Mouse (Mus musculus) limb, embryonic 14.5 days (tissue): Measurements from ENCODE around the gene Olfr105-ps. TPM values are rescaled to one million over a fixed set of nuclear protein-coding genes. Genes with fewer than 3 reads are reported as not detected.

Experiments
- ATAC-seq: fragments of 200-750 bp; cut with Nextera tagmentation; 2 replicates; pipeline ENCODE4 v1.8.0; 2017; ENCODE audit warnings: low read depth, moderate number of reproducible peaks, moderate TSS enrichment; ENCODE audit not compliant: low FRiP score
- DNase-seq: peaks from one replicate; pipeline ENCODE4 v3.0.0-alpha.2; 2015; ENCODE audit warnings: low spot score
- H3K27ac ChIP-seq: fragments of 300-500 bp; sonication (generic); replicated peaks from 2 replicates; pipeline ENCODE4 v1.5.1; 2014; ENCODE audit warnings: low read depth, mild to moderate bottlenecking, low read length, moderate library complexity, mixed read lengths
- H3K27me3 ChIP-seq: fragments of 300-500 bp; sonication (generic); 2 replicates; pipeline ENCODE4 v1.6.1; 2014; ENCODE audit warnings: low read length, mixed read lengths; ENCODE audit not compliant: control insufficient read depth, insufficient read depth
- H3K36me3 ChIP-seq: fragments of 300-500 bp; sonication (generic); 2 replicates; pipeline ENCODE4 v1.6.1; 2014; ENCODE audit warnings: mild to moderate bottlenecking, low read length, moderate library complexity, mixed read lengths; ENCODE audit not compliant: control insufficient read depth, insufficient read depth
- H3K4me1 ChIP-seq: fragments of 300-500 bp; sonication (generic); 2 replicates; pipeline ENCODE4 v1.6.1; 2014; ENCODE audit warnings: antibody characterized with exemption, low read length, mixed read lengths; ENCODE audit not compliant: control insufficient read depth, insufficient read depth
- H3K4me2 ChIP-seq: fragments of 300-500 bp; sonication (generic); replicated peaks from 2 replicates; pipeline ENCODE4 v1.6.1; 2014; ENCODE audit warnings: low read depth, mild to moderate bottlenecking, low read length, moderate library complexity; ENCODE audit not compliant: severe bottlenecking
- H3K4me3 ChIP-seq: fragments of 300-500 bp; sonication (generic); replicated peaks from 2 replicates; pipeline ENCODE4 v1.5.1; 2014; ENCODE audit warnings: low read length
- H3K9ac ChIP-seq: fragments of 300-500 bp; sonication (generic); 2 replicates; pipeline ENCODE4 v1.6.1; 2014; ENCODE audit warnings: mild to moderate bottlenecking, low read depth, low read length, moderate library complexity; ENCODE audit not compliant: severe bottlenecking
- H3K9me3 ChIP-seq: fragments of 300-500 bp; sonication (generic); 2 replicates; pipeline ENCODE4 v1.6.1; 2016; ENCODE audit warnings: low read length; ENCODE audit not compliant: control insufficient read depth
- POLR2A ChIP-seq: fragments of 200-500 bp; IDR thresholded peaks from 2 replicates; pipeline ENCODE4 v1.8.0; 2012; ENCODE audit warnings: inconsistent platforms, mild to moderate bottlenecking, moderate library complexity, borderline replicate concordance; ENCODE audit not compliant: insufficient read depth, insufficient read length; ENCODE audit errors: extremely low read depth
- WGBS: fragments of 180-500 bp; shearing (Covaris S2); extraction: QIAGEN DNeasy Blood & Tissue Kit; methylation state at CpG from one replicate; pipeline ENCODE4 v1.1.7; 2014; 5-methylcytosine and 5-hydroxymethylcytosine counted together
- polyA plus RNA-seq, 2 experiments: library from polyadenylated mRNA; depleted of rRNA in 1 of 2; stranded (reverse) in 1 of 2; unstranded in 1 of 2; fragments of >200 nt; fragmentation: Nextera tagmentation in 1 of 2; extraction: Ambion mirVana in 1 of 2; gene quantifications; 2 replicates each; pipeline versions ENCODE4 v1.2.1 to v1.2.3; 2012 to 2014

Gene Olfr105-ps
- polyA plus RNA-seq (2012; rRNA removed) (not detected in 2 replicates), polyA plus RNA-seq (2014; fragmentation: Nextera tagmentation; extraction: Ambion mirVana) (not detected in 2 replicates)

DNA sequence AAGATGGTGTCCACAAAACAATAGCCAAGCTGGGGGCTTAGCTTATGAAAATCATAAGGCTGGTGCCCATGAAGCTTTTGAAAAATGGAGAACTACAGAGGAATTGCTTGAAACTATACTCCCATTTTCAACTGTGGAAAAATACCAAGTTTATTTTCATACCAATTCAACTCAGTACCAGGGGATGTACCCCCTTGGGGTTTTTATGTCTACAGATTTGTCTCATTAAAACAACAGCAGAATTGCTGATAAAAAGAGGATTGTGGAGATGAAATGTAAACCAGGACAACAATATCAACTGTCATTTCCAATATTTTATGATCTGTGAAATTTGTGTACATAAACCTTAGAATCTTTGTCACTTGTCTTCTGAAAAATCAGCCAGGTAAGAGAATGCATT lies at the start of gene Olfr105-ps:
Gene Olfr105-ps, plus strand, starts transcription at position 301 of the 400 bp plus-strand sequence.
- ATAC-seq, result no peak
- H3K4me2 ChIP-seq, result no peak within 1 kb of the TSS
- no peaks in the 10 kb centered on the region for H3K9me3 ChIP-seq
- H3K36me3 ChIP-seq, result no peaks in the 10 kb centered on the region
- no peaks in the 10 kb centered on the region for H3K4me1 ChIP-seq
- DNase-seq, result no peak
- no peak within 1 kb of the TSS for H3K9ac ChIP-seq
- H3K4me3 ChIP-seq, result no peak within 1 kb of the TSS
- no peak for TF ChIP-seq POLR2A
- no peaks in the 10 kb centered on the region for H3K27me3 ChIP-seq
- no peak within 1 kb of the TSS for H3K27ac ChIP-seq

DNA sequence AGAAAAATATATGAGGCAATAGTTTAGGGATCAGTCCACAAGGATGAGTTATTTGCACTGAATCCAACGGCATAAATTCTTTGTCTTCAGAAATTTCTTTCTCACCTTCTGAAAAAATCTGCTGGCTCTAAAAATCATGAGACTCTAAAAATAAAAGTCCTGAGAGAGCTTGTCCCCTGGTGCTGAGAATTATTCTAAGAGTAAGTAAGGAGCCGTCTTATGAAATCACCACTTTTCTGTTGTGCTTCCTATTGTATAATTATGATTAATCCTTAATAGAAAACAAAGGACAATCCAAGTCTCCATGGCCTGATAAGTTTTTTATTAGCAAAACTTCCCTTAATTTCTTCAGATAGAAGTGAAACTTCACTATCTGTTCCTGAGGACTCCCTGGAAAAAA lies 39.2 kb upstream of the Olfr105-ps start, which contains the start of gene Olfr103:
Gene Olfr103, minus strand, starts transcription at position 101 of the 400 bp plus-strand sequence.
- Histone ChIP-seq H3K4me1 (no peaks in the 10 kb centered on the region), H3K36me3 (no peaks in the 10 kb centered on the region), H3K27ac (no peak within 1 kb of the TSS), H3K9ac (no peak within 1 kb of the TSS), H3K27me3 (no peaks in the 10 kb centered on the region), H3K4me3 (no peak within 1 kb of the TSS), H3K4me2 (no peak within 1 kb of the TSS), H3K9me3 (no peaks in the 10 kb centered on the region)
- WGBS, result 78% methylated on average over 2 of the region's 2 CpGs
- no peak for DNase-seq
- no peak for TF ChIP-seq POLR2A
- no peak for ATAC-seq

DNA sequence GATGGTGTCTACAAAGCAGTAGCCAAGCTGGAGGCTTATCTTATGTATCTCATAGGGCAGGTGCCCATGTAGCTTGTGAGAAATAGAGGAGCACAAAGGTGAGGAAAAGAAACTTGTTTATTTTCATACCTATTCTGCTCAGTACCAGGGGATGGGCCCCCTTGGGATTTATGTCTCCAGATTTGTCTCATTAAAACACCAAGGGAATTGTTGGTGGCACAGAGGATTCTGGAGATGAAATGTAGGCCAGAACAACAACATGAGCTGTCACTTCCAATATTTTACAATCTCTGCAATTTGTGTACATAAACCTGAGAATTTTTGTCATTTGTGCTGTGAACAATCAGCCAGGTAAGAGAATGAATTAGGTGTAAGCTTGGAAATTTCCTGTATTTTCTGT lies 19.6 kb upstream of the Olfr105-ps start, which contains the start of gene Olfr104-ps:
Gene Olfr104-ps, plus strand, starts transcription at position 301 of the 400 bp plus-strand sequence.
- no peak within 1 kb of the TSS for H3K4me3 ChIP-seq
- H3K36me3 ChIP-seq, result no peaks in the 10 kb centered on the region
- no peak for TF ChIP-seq POLR2A
- no peaks in the 10 kb centered on the region for H3K4me1 ChIP-seq
- no peaks in the 10 kb centered on the region for H3K27me3 ChIP-seq
- H3K27ac ChIP-seq, result no peak within 1 kb of the TSS
- H3K9ac ChIP-seq, result no peak within 1 kb of the TSS
- DNase-seq, result no peak
- H3K9me3 ChIP-seq, result no peaks in the 10 kb centered on the region
- ATAC-seq, result no peak
- H3K4me2 ChIP-seq, result no peak within 1 kb of the TSS

DNA sequence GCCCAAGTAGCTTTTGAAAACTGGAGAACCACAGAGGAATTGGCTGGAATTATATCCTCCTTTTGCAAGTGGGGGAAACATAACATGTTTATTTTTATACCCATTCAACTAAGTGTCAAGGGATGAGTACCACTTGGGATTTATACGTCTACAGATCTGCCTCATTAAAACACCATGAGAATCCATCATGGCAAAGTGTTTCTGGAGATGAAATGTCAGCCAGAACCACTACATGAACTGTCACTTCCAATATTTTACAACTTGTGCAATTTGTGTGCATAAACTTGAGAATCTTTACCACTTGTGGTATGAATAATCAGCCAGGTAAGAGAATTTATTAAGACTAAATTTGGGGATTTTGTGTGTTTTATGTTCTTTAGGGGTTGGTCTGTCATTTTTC lies 11.3 kb downstream of the Olfr105-ps start, which contains the start of gene Olfr106-ps:
Gene Olfr106-ps, plus strand, starts transcription at position 301 of the 400 bp plus-strand sequence.
- Histone ChIP-seq H3K4me1 (no peaks in the 10 kb centered on the region), H3K27ac (no peak within 1 kb of the TSS), H3K4me3 (no peak within 1 kb of the TSS), H3K9me3 (no peaks in the 10 kb centered on the region), H3K27me3 (no peaks in the 10 kb centered on the region), H3K4me2 (no peak within 1 kb of the TSS), H3K36me3 (no peaks in the 10 kb centered on the region), H3K9ac (no peak within 1 kb of the TSS)
- no peak for TF ChIP-seq POLR2A
- DNase-seq (no peak), ATAC-seq (no peak)
- WGBS, result 78% methylated on average over 1 of the region's 1 CpGs

DNA sequence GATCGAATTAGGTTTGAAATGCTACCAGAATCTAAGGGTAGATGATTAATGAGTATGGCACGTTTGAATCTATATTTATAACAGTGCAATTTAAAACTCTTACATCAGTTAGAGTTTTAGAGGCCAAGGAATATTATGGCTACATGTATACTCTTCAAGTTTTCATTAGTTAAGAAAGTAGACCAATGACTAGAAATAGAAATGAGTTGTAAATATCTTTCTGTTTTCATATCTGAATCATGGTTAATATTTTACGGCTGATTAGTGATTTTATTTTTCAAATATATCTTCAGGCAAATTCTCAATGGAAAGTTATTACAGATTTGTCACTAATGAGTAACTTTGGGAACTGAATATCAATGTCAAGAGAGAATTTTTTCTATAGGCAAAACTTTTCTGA lies 20.1 kb downstream of the Olfr105-ps start, which contains the start of gene Olfr107:
Gene Olfr107, plus strand, starts transcription at position 301 of the 400 bp plus-strand sequence.
- H3K4me1 ChIP-seq, result no peaks in the 10 kb centered on the region
- no peak for TF ChIP-seq POLR2A
- H3K4me2 ChIP-seq, result no peak within 1 kb of the TSS
- H3K27me3 ChIP-seq, result no peaks in the 10 kb centered on the region
- DNase-seq, result no peak
- WGBS, result 81% methylated on average over 3 of the region's 3 CpGs
- H3K9me3 ChIP-seq, result no peaks in the 10 kb centered on the region
- H3K36me3 ChIP-seq, result no peaks in the 10 kb centered on the region
- no peak within 1 kb of the TSS for H3K27ac ChIP-seq
- H3K9ac ChIP-seq, result no peak within 1 kb of the TSS
- ATAC-seq, result no peak
- no peak within 1 kb of the TSS for H3K4me3 ChIP-seq
